Mouse (Mus musculus) lung, embryonic 14.5 days (tissue): Measurements from ENCODE around the gene Gal3st2. TPM values are rescaled to one million over a fixed set of nuclear protein-coding genes. Genes with fewer than 3 reads are reported as not detected.
"Not testable (repeated sequence)": the region's sequence is repeated elsewhere in the genome, so short reads cannot be mapped to it uniquely, and the experiment has no call there.

ENCODE experiments used
- ATAC-seq: fragments of 200-750 bp; cut with Nextera tagmentation; 2 replicates; pipeline ENCODE4 v1.8.0; 2017; ENCODE audit warnings: mild to moderate bottlenecking, moderate TSS enrichment, moderate library complexity; ENCODE audit not compliant: insufficient read depth
- DNase-seq: peaks from one replicate; pipeline ENCODE4 v3.0.0-alpha.2; 2015
- H3K27ac ChIP-seq: fragments of 300-500 bp; sonication (generic); 2 replicates; pipeline ENCODE4 v1.5.1; 2014; ENCODE audit warnings: low read depth, mild to moderate bottlenecking, moderate library complexity
- H3K27me3 ChIP-seq: fragments of 300-500 bp; sonication (generic); 2 replicates; pipeline ENCODE4 v1.6.1; 2014; ENCODE audit warnings: low read length, control low read depth; ENCODE audit not compliant: insufficient read depth
- H3K36me3 ChIP-seq: fragments of 300-500 bp; sonication (generic); 2 replicates; pipeline ENCODE4 v1.6.1; 2014; ENCODE audit warnings: control low read depth; ENCODE audit not compliant: insufficient read depth
- H3K4me1 ChIP-seq: fragments of 300-500 bp; sonication (generic); 2 replicates; pipeline ENCODE4 v1.6.1; 2014; ENCODE audit warnings: antibody characterized with exemption, control low read depth; ENCODE audit not compliant: insufficient read depth
- H3K4me2 ChIP-seq: fragments of 300-500 bp; sonication (generic); 2 replicates; pipeline ENCODE4 v1.6.1; 2014; ENCODE audit warnings: mild to moderate bottlenecking
- H3K4me3 ChIP-seq: fragments of 300-500 bp; sonication (generic); 2 replicates; pipeline ENCODE4 v1.5.1; 2014; ENCODE audit warnings: low read depth, low read length
- H3K9ac ChIP-seq: fragments of 300-500 bp; sonication (generic); 2 replicates; pipeline ENCODE4 v1.6.1; 2014
- H3K9me3 ChIP-seq: fragments of 300-500 bp; sonication (generic); 2 replicates; pipeline ENCODE4 v1.6.1; 2016; ENCODE audit warnings: low read depth, low read length, control low read depth
- CTCF ChIP-seq: IDR thresholded peaks from 2 replicates; pipeline ENCODE4 v1.5.1; 2016; ENCODE audit warnings: antibody characterized with exemption, low read depth
- WGBS: fragments of 180-500 bp; shearing (Covaris S2); extraction: QIAGEN DNeasy Blood & Tissue Kit; methylation state at CpG from one replicate; pipeline ENCODE4 v1.1.7; 2014; 5-methylcytosine and 5-hydroxymethylcytosine counted together
- polyA plus RNA-seq: library from polyadenylated mRNA; unstranded; fragments of >200 nt; fragmentation: Nextera tagmentation; extraction: Ambion mirVana; gene quantifications from 2 replicates; pipeline ENCODE4 v1.2.1, GENCODE M21; 2014

Gene Gal3st2
- not detected in 2 replicates for polyA plus RNA-seq

DNA sequence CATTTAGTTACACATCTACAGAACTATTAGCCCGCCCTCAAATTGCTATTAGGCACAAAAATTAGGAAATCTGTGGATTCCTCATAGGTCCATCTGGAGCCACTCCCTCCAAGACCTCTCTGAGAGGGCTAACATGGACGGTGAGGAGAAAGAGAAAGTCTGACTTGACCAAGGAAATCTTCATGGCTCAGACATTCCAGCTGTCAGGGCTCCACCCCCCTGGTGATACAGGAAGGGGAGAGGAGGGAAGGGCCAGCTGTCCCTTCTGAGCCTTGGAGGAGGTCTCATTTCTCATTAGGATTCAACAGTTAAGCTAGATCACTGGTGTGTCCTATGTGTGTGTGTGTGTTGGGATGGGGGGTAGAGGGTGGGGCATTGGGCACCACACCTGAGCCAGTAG lies at the start of gene Gal3st2:
Gene Gal3st2, plus strand, starts transcription at position 259 of the 400 bp plus-strand sequence.
- H3K4me1 ChIP-seq, H3K9ac ChIP-seq, ATAC-seq, H3K9me3 ChIP-seq, H3K4me3 ChIP-seq, H3K36me3 ChIP-seq, H3K27ac ChIP-seq, H3K4me2 ChIP-seq, H3K27me3 ChIP-seq: not testable (repeated sequence)
- DNase-seq, result peak; percentile 37
- 36% methylated on average over 2 of the region's 2 CpGs for WGBS

DNA sequence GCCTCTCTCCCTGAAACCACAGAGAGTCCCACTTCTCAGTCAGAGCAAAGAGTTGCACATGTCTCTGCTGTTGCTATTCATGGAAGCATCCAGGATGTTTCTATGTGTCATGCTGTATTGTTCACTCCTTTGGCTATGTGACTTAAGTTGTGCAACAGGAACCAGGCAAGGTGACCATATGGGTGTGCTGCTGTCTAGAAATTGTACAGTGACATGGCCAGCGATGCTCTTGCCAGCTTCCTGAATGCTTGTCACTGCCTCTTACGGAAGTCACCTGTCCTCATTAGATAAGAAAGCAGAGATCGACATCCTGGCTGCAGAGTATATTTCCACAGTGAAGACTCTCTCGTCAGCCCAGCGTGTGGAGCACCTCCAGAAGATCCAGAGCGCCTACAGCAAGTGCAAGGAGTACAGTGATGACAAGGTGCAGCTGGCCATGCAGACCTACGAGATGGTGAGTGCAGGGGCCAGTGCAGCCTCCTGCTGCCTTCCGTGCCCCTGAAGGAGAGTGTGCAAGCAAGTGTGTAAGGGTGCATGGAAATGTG lies 49.5 kb upstream of the Gal3st2 start:
- ATAC-seq, result no peak
- Histone ChIP-seq H3K4me2 (no peak overlapping the region), H3K4me1 (no peaks in the 10 kb centered on the region), H3K27ac (no peak overlapping the region), H3K27me3 (no peaks in the 10 kb centered on the region), H3K9me3 (no peaks in the 10 kb centered on the region), H3K36me3 (peaks cover 92% of the 10 kb centered on the region), H3K9ac (no peak overlapping the region), H3K4me3 (no peak overlapping the region)
- 81% methylated on average over 8 of the region's 8 CpGs for WGBS
- no peak for DNase-seq
- no peak for TF ChIP-seq CTCF

DNA sequence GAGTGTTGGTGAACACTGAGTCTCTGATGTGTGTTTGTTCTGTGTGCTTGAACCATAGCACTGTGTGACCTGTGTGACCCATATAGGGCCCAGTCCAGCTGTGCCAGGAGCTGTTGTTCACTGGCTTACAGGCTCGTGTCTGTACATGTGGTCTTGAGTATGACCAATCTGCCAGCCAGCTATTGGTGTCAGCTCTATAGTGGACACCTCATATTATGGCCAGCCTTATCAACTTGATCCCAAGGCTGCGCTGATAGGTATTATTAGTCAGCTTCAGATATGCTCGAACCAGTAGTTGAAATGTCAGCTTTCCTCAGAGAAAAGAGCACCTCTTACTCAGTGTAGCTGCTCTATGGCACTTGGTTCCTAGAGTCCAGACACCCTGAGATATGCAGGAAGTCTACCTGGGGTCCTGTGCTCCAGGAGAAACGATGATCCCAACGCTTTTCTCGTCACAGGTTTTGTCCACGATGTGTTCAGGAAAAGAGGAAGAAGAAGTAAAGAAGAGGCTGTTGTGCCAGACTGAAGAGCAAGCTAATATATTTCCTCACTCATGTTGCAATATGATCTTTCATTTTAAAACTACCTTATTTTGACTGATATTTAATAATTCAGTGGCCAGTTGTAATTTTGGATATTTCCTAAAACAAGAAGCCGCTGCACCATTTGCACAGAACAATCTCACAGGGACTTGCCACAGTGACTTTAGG lies 43.1 kb upstream of the Gal3st2 start:
- H3K9me3 ChIP-seq, result no peaks in the 10 kb centered on the region
- no peak for ATAC-seq
- H3K4me3 ChIP-seq, result no peak overlapping the region
- no peak overlapping the region for H3K4me2 ChIP-seq
- H3K36me3 ChIP-seq, result peaks cover 85% of the 10 kb centered on the region
- no peaks in the 10 kb centered on the region for H3K4me1 ChIP-seq
- TF ChIP-seq CTCF, result no peak
- H3K27me3 ChIP-seq, result no peaks in the 10 kb centered on the region
- no peak for DNase-seq
- WGBS, result 94% methylated on average over 8 of the region's 8 CpGs
- H3K9ac ChIP-seq, result no peak overlapping the region
- no peak overlapping the region for H3K27ac ChIP-seq

DNA sequence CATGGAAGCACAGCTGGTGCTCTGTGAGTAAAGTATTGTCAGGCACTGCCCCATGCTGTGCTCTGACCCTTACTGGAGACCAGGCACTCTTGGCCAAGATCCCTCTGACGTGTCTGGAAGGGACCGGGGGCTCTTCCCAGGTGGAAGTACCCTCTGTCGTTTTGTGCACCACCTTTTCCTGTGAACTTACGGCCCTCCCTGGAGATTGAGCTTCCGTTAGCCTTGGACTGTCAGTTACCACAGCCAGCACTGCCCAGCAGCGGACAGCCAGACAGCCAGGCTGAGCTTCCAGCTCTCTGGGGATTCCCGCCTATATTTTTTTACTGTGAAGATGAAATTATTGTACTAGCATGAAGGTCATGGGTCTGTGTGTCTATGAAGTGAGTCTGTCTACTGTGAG lies 42.4 kb upstream of the Gal3st2 start:
- no peak overlapping the region for H3K4me2 ChIP-seq
- no peak overlapping the region for H3K27ac ChIP-seq
- H3K4me1 ChIP-seq, result no peaks in the 10 kb centered on the region
- H3K9ac ChIP-seq, result no peak overlapping the region
- H3K27me3 ChIP-seq, result no peaks in the 10 kb centered on the region
- DNase-seq (no peak), ATAC-seq (no peak)
- 89% methylated on average over 7 of the region's 7 CpGs for WGBS
- TF ChIP-seq CTCF, result no peak
- no peak overlapping the region for H3K4me3 ChIP-seq
- H3K9me3 ChIP-seq, result no peaks in the 10 kb centered on the region
- peaks cover 78% of the 10 kb centered on the region for H3K36me3 ChIP-seq

DNA sequence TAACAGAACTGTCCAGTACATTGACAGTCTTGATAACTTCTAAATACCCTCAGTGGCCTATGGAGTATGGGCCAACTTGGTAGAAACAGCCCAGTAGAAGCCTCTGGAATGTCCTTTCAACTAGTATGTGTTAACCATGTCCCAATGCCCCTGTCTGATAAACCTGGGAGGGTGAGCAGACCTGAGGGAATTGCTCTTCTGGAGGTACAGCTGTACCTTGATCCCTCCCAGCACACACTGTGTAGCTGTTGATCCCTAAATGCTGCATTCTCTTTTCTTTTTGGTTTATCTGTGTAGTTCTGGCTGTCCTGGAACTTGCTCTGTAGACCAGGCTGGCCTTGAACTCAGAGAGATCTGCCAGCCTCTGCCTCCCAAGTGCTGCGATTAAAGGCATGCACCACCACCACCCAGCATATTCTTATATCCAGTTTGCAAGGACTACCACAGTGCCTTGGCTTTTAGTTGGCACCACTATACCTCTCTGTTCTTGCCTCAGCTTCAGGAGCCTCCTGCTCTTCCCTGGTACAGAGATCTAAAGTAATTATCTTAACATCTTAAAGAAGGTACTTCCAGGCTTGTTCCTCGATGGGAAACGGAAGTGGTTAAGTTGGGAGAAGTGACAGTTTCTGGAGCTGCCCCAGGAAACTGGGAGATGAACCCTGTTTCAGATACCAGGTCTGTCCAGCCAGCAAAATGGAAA lies 37.2 kb upstream of the Gal3st2 start:
- DNase-seq, result no peak
- Histone ChIP-seq H3K27me3 (no peaks in the 10 kb centered on the region), H3K36me3 (peaks cover 31% of the 10 kb centered on the region), H3K4me1 (peaks cover 3% of the 10 kb centered on the region; the same call in 1 of the 2 replicates), H3K9ac (peak overlapping the region; percentile 63; the same call in 1 of the 2 replicates), H3K27ac (peak overlapping the region; percentile 95; the same call in 1 of the 2 replicates), H3K4me3 (no peak overlapping the region), H3K4me2 (peak overlapping the region; percentile 89), H3K9me3 (no peaks in the 10 kb centered on the region)
- no peak for TF ChIP-seq CTCF
- WGBS, result 73% methylated on average over 3 of the region's 3 CpGs
- no peak for ATAC-seq

DNA sequence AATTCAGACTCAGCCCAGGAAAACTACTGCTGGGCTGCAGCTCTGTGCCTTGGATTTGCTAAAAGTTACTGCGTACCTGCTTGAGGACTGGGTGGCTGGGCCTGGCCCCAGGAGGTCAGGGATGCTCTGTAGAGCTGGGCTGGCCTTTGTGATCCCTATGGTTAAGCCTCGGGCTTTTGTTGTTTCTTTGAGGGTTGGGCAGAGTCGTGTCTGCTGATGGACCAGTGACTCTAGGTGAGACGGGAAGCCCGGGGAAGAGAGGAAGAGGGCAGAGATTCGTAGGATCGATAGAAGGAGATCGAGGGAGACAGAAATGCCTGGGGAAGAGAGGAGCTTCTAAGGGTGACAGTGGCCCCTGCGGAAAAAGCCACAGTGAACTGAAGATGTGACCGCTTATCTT lies 36.5 kb upstream of the Gal3st2 start, which contains the start of gene D2hgdh:
Gene D2hgdh, plus strand, starts transcription at position 301 of the 400 bp plus-strand sequence.
- Histone ChIP-seq H3K4me1 (peaks cover 3% of the 10 kb centered on the region; the same call in 1 of the 2 replicates), H3K27ac (peak within 1 kb of the TSS; percentile 95), H3K36me3 (peaks cover 24% of the 10 kb centered on the region), H3K4me2 (peak within 1 kb of the TSS; percentile 89), H3K9me3 (no peaks in the 10 kb centered on the region), H3K27me3 (no peaks in the 10 kb centered on the region), H3K9ac (peak within 1 kb of the TSS; percentile 63), H3K4me3 (peak within 1 kb of the TSS; percentile 57)
- no peak for TF ChIP-seq CTCF
- 8% methylated on average over 10 of the region's 10 CpGs for WGBS
- DNase-seq (no peak), ATAC-seq (peak; percentile 11; the same call in 1 of the 2 replicates)
